Mouse (Mus musculus): ENCODE measurements at regions not wholly inside any gene's neighbourhood (a gene's known extent, or its start where the extent isn't known, plus 50 kb on each side); places are given as distances from the start of the nearest gene placed in this dataset.
A peak's percentile ranks its signal among the peaks of the same experiment; 100 is the strongest.

- no peak overlapping the region for H3K4me3 ChIP-seq (replicated peaks)
- 59% methylated on average over 4 of the region's 4 CpGs for WGBS
- no peak overlapping the region for H3K27ac ChIP-seq (replicated peaks)
- ATAC-seq (ENCODE audit: low FRiP score) = no peak
- no peaks in the 10 kb centered on the region for H3K27me3 ChIP-seq (replicated peaks)
- no peak overlapping the region for H3K4me2 ChIP-seq
- no peak overlapping the region for H3K9ac ChIP-seq (replicated peaks)
- H3K4me1 ChIP-seq = peaks cover 28% of the 10 kb centered on the region
- H3K36me3 ChIP-seq = no peaks in the 10 kb centered on the region
- H3K9me3 ChIP-seq (replicated peaks) = no peaks in the 10 kb centered on the region
Measured at GRCm38 (mm10) chr1:193543284-193543683, 173.2 kb upstream of the Camk1g start.

- Histone ChIP-seq H3K27ac (replicated peaks) (0 out of 2 replicates have a peak overlapping the region, but pooled peaks have one; percentile 25), H3K9ac (replicated peaks) (no peak overlapping the region), H3K9me3 (replicated peaks) (no peaks in the 10 kb centered on the region), H3K4me2 (no peak overlapping the region), H3K36me3 (no peaks in the 10 kb centered on the region), H3K27me3 (replicated peaks) (no peaks in the 10 kb centered on the region), H3K4me3 (replicated peaks) (no peak overlapping the region), H3K4me1 (peaks cover 28% of the 10 kb centered on the region)
- whole genome bisulfite sequencing = 23% methylated on average over 13 of the region's 13 CpGs
- ATAC-seq (ENCODE audit: low FRiP score) = no peak
Measured at GRCm38 (mm10) chr1:193541934-193542580, 172.0 kb upstream of the Camk1g start.

GRCm38 (mm10) chr1:193541281-193541680, 171.2 kb upstream of the Camk1g start:
- Histone ChIP-seq H3K27ac (replicated peaks) (no peak overlapping the region), H3K27me3 (replicated peaks) (no peaks in the 10 kb centered on the region), H3K4me3 (replicated peaks) (no peak overlapping the region), H3K9me3 (replicated peaks) (no peaks in the 10 kb centered on the region), H3K36me3 (no peaks in the 10 kb centered on the region), H3K4me2 (no peak overlapping the region), H3K4me1 (peaks cover 28% of the 10 kb centered on the region), H3K9ac (replicated peaks) (no peak overlapping the region)
- ATAC-seq (ENCODE audit: low FRiP score) = no peak
- WGBS = 80% methylated on average over 4 of the region's 4 CpGs

- no peaks in the 10 kb centered on the region for H3K9me3 ChIP-seq (replicated peaks)
- no peaks in the 10 kb centered on the region for H3K27me3 ChIP-seq (replicated peaks)
- H3K4me3 ChIP-seq (replicated peaks) = no peak overlapping the region
- H3K4me2 ChIP-seq = no peak overlapping the region
- no peaks in the 10 kb centered on the region for H3K36me3 ChIP-seq
- peaks cover 32% of the 10 kb centered on the region for H3K4me1 ChIP-seq
- H3K27ac ChIP-seq (replicated peaks) = no peak overlapping the region
- 76% methylated on average over 5 of the region's 5 CpGs for WGBS
- no peak for ATAC-seq (ENCODE audit: low FRiP score)
- no peak overlapping the region for H3K9ac ChIP-seq (replicated peaks)
Measured at GRCm38 (mm10) chr1:193540486-193540885, 170.4 kb upstream of the Camk1g start.

GRCm38 (mm10) chr1:193539261-193539660, 169.2 kb upstream of the Camk1g start:
- no peak overlapping the region for H3K9ac ChIP-seq (replicated peaks)
- H3K9me3 ChIP-seq (replicated peaks) = no peaks in the 10 kb centered on the region
- H3K36me3 ChIP-seq = no peaks in the 10 kb centered on the region
- no peaks in the 10 kb centered on the region for H3K27me3 ChIP-seq (replicated peaks)
- WGBS = 50% methylated on average over 6 of the region's 6 CpGs
- ATAC-seq (ENCODE audit: low FRiP score) = peak; percentile 45; the same call in 1 of the 2 replicates
- H3K4me3 ChIP-seq (replicated peaks) = no peak overlapping the region
- H3K4me1 ChIP-seq = peaks cover 44% of the 10 kb centered on the region
- H3K27ac ChIP-seq (replicated peaks) = peak overlapping the region; percentile 54; the same call in 1 of the 2 replicates
- H3K4me2 ChIP-seq = no peak overlapping the region

GRCm38 (mm10) chr1:193538425-193538824, 168.3 kb upstream of the Camk1g start:
- no peak for ATAC-seq (ENCODE audit: low FRiP score)
- H3K9ac ChIP-seq (replicated peaks) = no peak overlapping the region
- no peak overlapping the region for H3K27ac ChIP-seq (replicated peaks)
- H3K9me3 ChIP-seq (replicated peaks) = no peaks in the 10 kb centered on the region
- 65% methylated on average over 2 of the region's 2 CpGs for WGBS
- H3K4me2 ChIP-seq = no peak overlapping the region
- H3K4me3 ChIP-seq (replicated peaks) = no peak overlapping the region
- H3K27me3 ChIP-seq (replicated peaks) = no peaks in the 10 kb centered on the region
- H3K4me1 ChIP-seq = peaks cover 44% of the 10 kb centered on the region
- H3K36me3 ChIP-seq = no peaks in the 10 kb centered on the region

- Histone ChIP-seq H3K36me3 (no peaks in the 10 kb centered on the region), H3K9ac (replicated peaks) (no peak overlapping the region), H3K9me3 (replicated peaks) (no peaks in the 10 kb centered on the region), H3K27me3 (replicated peaks) (no peaks in the 10 kb centered on the region), H3K27ac (replicated peaks) (no peak overlapping the region), H3K4me1 (peaks cover 43% of the 10 kb centered on the region), H3K4me3 (replicated peaks) (no peak overlapping the region), H3K4me2 (no peak overlapping the region)
- 92% methylated on average over 5 of the region's 5 CpGs for whole genome bisulfite sequencing
- ATAC-seq (ENCODE audit: low FRiP score) = no peak
Measured at GRCm38 (mm10) chr1:193537616-193538015, 167.5 kb upstream of the Camk1g start.

GRCm38 (mm10) chr1:193536552-193536951, 166.5 kb upstream of the Camk1g start:
- no peak overlapping the region for H3K4me3 ChIP-seq (replicated peaks)
- H3K4me2 ChIP-seq = no peak overlapping the region
- H3K9me3 ChIP-seq (replicated peaks) = no peaks in the 10 kb centered on the region
- peaks cover 33% of the 10 kb centered on the region for H3K4me1 ChIP-seq
- H3K9ac ChIP-seq (replicated peaks) = no peak overlapping the region
- no peak for ATAC-seq (ENCODE audit: low FRiP score)
- no peak overlapping the region for H3K27ac ChIP-seq (replicated peaks)
- no peaks in the 10 kb centered on the region for H3K36me3 ChIP-seq
- H3K27me3 ChIP-seq (replicated peaks) = no peaks in the 10 kb centered on the region

GRCm38 (mm10) chr1:193534449-193534848, 164.4 kb upstream of the Camk1g start:
- WGBS = 53% methylated on average over 4 of the region's 4 CpGs
- H3K27ac ChIP-seq (replicated peaks) = 0 out of 2 replicates have a peak overlapping the region, but pooled peaks have one; percentile 13
- H3K9ac ChIP-seq (replicated peaks) = no peak overlapping the region
- H3K4me3 ChIP-seq (replicated peaks) = no peak overlapping the region
- no peak overlapping the region for H3K4me2 ChIP-seq
- ATAC-seq (ENCODE audit: low FRiP score) = no peak
- H3K27me3 ChIP-seq (replicated peaks) = no peaks in the 10 kb centered on the region
- peaks cover 24% of the 10 kb centered on the region for H3K4me1 ChIP-seq
- H3K9me3 ChIP-seq (replicated peaks) = no peaks in the 10 kb centered on the region
- no peaks in the 10 kb centered on the region for H3K36me3 ChIP-seq

- Histone ChIP-seq H3K9ac (replicated peaks) (no peak overlapping the region), H3K4me1 (no peaks in the 10 kb centered on the region), H3K27me3 (replicated peaks) (no peaks in the 10 kb centered on the region), H3K36me3 (no peaks in the 10 kb centered on the region), H3K4me2 (no peak overlapping the region), H3K4me3 (replicated peaks) (no peak overlapping the region), H3K27ac (replicated peaks) (no peak overlapping the region), H3K9me3 (replicated peaks) (no peaks in the 10 kb centered on the region)
- ATAC-seq (ENCODE audit: low FRiP score) = no peak
- WGBS = 81% methylated on average over 3 of the region's 3 CpGs
Measured at GRCm38 (mm10) chr1:193526501-193526900, 156.4 kb upstream of the Camk1g start.

GRCm38 (mm10) chr1:193522007-193522406, 151.9 kb upstream of the Camk1g start:
- Histone ChIP-seq H3K27ac (replicated peaks) (no peak overlapping the region), H3K4me1 (no peaks in the 10 kb centered on the region), H3K9ac (replicated peaks) (no peak overlapping the region), H3K4me3 (replicated peaks) (no peak overlapping the region), H3K36me3 (no peaks in the 10 kb centered on the region), H3K27me3 (replicated peaks) (no peaks in the 10 kb centered on the region), H3K4me2 (no peak overlapping the region), H3K9me3 (replicated peaks) (no peaks in the 10 kb centered on the region)
- 69% methylated on average over 2 of the region's 2 CpGs for WGBS
- no peak for ATAC-seq (ENCODE audit: low FRiP score)

GRCm38 (mm10) chr1:193518840-193519239, 148.7 kb upstream of the Camk1g start:
- H3K9ac ChIP-seq (replicated peaks) = no peak overlapping the region

More at GRCm38 (mm10) chr1:193518840-193519239, 148.7 kb upstream of the Camk1g start:
- Histone ChIP-seq H3K36me3 (no peaks in the 10 kb centered on the region), H3K4me3 (replicated peaks) (no peak overlapping the region), H3K4me2 (no peak overlapping the region), H3K27me3 (replicated peaks) (no peaks in the 10 kb centered on the region), H3K4me1 (peaks cover 7% of the 10 kb centered on the region; the same call in 1 of the 2 replicates), H3K27ac (replicated peaks) (no peak overlapping the region), H3K9me3 (replicated peaks) (no peaks in the 10 kb centered on the region)
- no peak for ATAC-seq (ENCODE audit: low FRiP score)
- 90% methylated on average over 1 of the region's 1 CpGs for WGBS
